Mouse (Mus musculus) thymus, adult 2 months (tissue): Measurements from ENCODE around the gene Ddx41. TPM values are rescaled to one million over a fixed set of nuclear protein-coding genes. Genes with fewer than 3 reads are reported as not detected.

ENCODE experiments used
- DNase-seq: peaks from one replicate; pipeline ENCODE4 v3.0.0; 2021
- H3K27ac ChIP-seq: fragments of 200-500 bp; 2 replicates; pipeline ENCODE4 v1.5.1; 2012; ENCODE audit warnings: low read length, control low read depth; ENCODE audit not compliant: control insufficient read depth, insufficient read depth
- H3K27me3 ChIP-seq: fragments of 200-500 bp; 2 replicates; pipeline ENCODE4 v1.6.1; 2012; ENCODE audit warnings: mild to moderate bottlenecking, low read length, moderate library complexity, mixed read lengths; ENCODE audit not compliant: control insufficient read depth, insufficient read depth
- H3K36me3 ChIP-seq: fragments of 200-500 bp; 2 replicates; pipeline ENCODE4 v1.6.1; 2012; ENCODE audit warnings: mild to moderate bottlenecking, low read length, moderate library complexity; ENCODE audit not compliant: control insufficient read depth, insufficient read depth
- H3K4me1 ChIP-seq: fragments of 200-500 bp; replicated peaks from 2 replicates; pipeline ENCODE4 v1.6.1; 2012; ENCODE audit warnings: low read length; ENCODE audit not compliant: control insufficient read depth, insufficient read depth
- H3K4me3 ChIP-seq: fragments of 200-500 bp; 2 replicates; pipeline ENCODE4 v1.5.1; 2012; ENCODE audit warnings: mild to moderate bottlenecking, low read length, control low read depth, moderate library complexity; ENCODE audit not compliant: control insufficient read depth, insufficient read depth
- CTCF ChIP-seq: fragments of 200-500 bp; IDR thresholded peaks from 2 replicates; pipeline ENCODE4 v1.5.1; 2012; ENCODE audit warnings: mild to moderate bottlenecking, control low read depth, low read length, moderate library complexity, borderline replicate concordance; ENCODE audit not compliant: control insufficient read depth, poor library complexity, insufficient read depth; ENCODE audit errors: extremely low read depth
- POLR2A ChIP-seq: fragments of 200-500 bp; IDR thresholded peaks from 2 replicates; pipeline ENCODE4 v1.6.1; 2012; ENCODE audit warnings: mild to moderate bottlenecking, low read length, control low read depth, moderate library complexity; ENCODE audit not compliant: control insufficient read depth, poor library complexity, insufficient read depth; ENCODE audit errors: extremely low read depth
- WGBS: fragments of 180-500 bp; shearing (Covaris S2); methylation state at CpG from one replicate; pipeline ENCODE4 v1.1.7; 2018; 5-methylcytosine and 5-hydroxymethylcytosine counted together
- polyA plus RNA-seq: library from polyadenylated mRNA; depleted of rRNA; stranded (reverse); fragments of >200 nt; gene quantifications from 2 replicates; pipeline ENCODE4 v1.2.3, GENCODE M21; 2012

The Ddx41 gene
- polyA plus RNA-seq, 1 experiment: 100.0 TPM

GRCm38 (mm10) chr13:55502405-55502804 is 34.1 kb downstream of the Ddx41 start:
- Histone ChIP-seq H3K4me3 (no peak overlapping the region), H3K27me3 (no peaks in the 10 kb centered on the region), H3K27ac (no peak overlapping the region), H3K36me3 (no peaks in the 10 kb centered on the region), H3K4me1 (peaks cover 10% of the 10 kb centered on the region)
- no peak for TF ChIP-seq POLR2A
- TF ChIP-seq CTCF: no peak
- WGBS: 42% methylated on average over 8 of the region's 8 CpGs
- DNase-seq: no peak

DNA sequence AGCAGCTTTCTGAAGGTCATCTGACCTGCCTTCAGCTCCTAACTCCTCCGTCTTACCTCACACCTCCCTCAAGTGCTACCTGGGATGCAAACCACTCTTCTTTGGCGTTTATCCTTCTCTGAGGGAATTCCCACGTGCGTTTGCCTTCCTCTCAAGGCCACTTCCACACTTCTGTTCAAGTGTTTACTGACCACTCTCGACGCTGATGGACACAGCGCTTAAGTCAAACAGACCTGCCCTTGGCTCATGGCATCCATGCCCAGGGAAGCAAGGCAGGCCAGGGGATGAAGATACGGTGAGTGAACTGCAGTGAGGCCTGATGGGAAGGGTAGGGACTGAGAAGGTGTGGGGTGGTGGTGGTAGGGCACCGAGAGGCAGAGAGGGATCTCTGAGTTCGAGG is 35.9 kb downstream of the Ddx41 start:
- Histone ChIP-seq H3K4me3 (no peak overlapping the region), H3K27me3 (no peaks in the 10 kb centered on the region), H3K27ac (no peak overlapping the region), H3K4me1 (peaks cover 11% of the 10 kb centered on the region), H3K36me3 (no peaks in the 10 kb centered on the region)
- no peak for TF ChIP-seq POLR2A
- no peak for TF ChIP-seq CTCF
- no peak for DNase-seq
- WGBS: 94% methylated on average over 10 of the region's 10 CpGs

DNA sequence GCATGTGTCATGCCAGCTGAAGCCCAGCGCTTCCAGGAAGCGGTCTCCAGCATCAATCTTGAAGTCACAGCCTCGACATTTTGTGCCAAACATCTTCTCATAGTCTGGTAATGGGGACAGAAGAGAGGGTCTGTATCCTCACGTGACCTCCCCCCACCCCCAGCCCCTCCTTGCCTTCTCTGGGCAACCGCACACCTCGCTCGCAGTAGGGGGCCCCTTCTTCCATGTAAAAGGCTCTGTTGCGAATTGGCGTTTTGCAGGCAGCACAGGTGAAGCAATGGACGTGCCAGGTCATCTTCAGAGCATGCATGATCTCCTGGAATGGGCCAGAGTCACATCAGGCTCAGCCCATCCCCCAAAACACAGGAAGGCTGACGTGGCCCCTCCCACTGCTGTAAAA is 37.6 kb downstream of the Ddx41 start:
- WGBS: 90% methylated on average over 11 of the region's 11 CpGs
- Histone ChIP-seq H3K27me3 (no peaks in the 10 kb centered on the region), H3K4me1 (peaks cover 17% of the 10 kb centered on the region), H3K36me3 (no peaks in the 10 kb centered on the region), H3K4me3 (no peak overlapping the region), H3K27ac (no peak overlapping the region)
- DNase-seq: no peak
- TF ChIP-seq POLR2A (no peak), CTCF (no peak)

DNA sequence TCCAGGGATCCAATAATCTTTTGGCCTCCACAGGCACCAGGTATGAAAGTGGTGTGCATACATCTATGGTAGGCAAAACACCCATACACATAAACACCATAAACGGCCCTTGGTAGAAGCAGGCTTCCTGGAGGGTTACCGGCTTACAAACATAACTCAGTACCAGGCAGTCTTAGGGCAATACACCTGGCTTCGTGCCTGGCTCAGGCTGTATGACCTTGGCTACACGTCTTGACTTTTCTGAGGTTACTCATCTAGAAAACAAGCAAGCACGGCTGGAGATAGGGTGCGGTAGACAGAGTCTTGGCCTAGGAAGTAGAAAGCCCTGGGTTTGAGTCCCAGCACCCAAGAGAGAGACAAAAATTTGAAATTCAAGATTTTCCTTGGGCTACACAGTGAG is 39.8 kb downstream of the Ddx41 start:
- DNase-seq: no peak
- H3K27ac ChIP-seq: no peak overlapping the region
- peaks cover 10% of the 10 kb centered on the region; the same call in 1 of the 2 replicates for H3K4me1 ChIP-seq
- H3K27me3 ChIP-seq: no peaks in the 10 kb centered on the region; the same call in 1 of the 2 replicates
- no peak overlapping the region for H3K4me3 ChIP-seq
- 95% methylated on average over 6 of the region's 6 CpGs for WGBS
- no peaks in the 10 kb centered on the region for H3K36me3 ChIP-seq
- TF ChIP-seq CTCF (no peak), POLR2A (no peak)

DNA sequence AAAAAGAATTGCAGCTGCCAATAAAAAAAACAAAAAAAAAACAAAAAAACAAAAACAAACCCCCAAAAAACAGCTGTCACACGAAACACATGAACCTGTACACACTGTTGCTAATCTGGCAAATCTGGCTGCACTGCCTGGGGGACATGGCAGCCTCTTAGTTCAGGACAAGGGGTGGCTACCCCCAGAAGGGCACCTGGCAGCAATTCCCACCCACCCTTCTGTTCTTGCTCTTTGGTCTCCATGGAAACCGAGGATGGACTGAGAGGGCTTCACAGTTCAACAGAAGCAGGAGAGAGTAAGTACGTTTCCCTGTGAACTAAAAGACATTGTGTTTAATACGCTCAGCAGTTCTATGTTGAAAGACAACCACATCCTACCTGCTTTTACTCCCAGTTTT is 40.8 kb downstream of the Ddx41 start:
- H3K4me3 ChIP-seq: no peak overlapping the region
- no peak overlapping the region for H3K27ac ChIP-seq
- H3K4me1 ChIP-seq: peaks cover 10% of the 10 kb centered on the region; the same call in 1 of the 2 replicates
- TF ChIP-seq CTCF (no peak), POLR2A (no peak)
- no peaks in the 10 kb centered on the region; the same call in 1 of the 2 replicates for H3K27me3 ChIP-seq
- DNase-seq: no peak
- 85% methylated on average over 4 of the region's 4 CpGs for WGBS
- H3K36me3 ChIP-seq: no peaks in the 10 kb centered on the region

- H3K27ac ChIP-seq: no peak overlapping the region
- TF ChIP-seq CTCF: no peak
- no peak for TF ChIP-seq POLR2A
- H3K4me1 ChIP-seq: peaks cover 10% of the 10 kb centered on the region; the same call in 1 of the 2 replicates
- H3K36me3 ChIP-seq: no peaks in the 10 kb centered on the region
- DNase-seq: no peak
- whole genome bisulfite sequencing: 26% methylated on average over 18 of the region's 18 CpGs
- no peak overlapping the region for H3K4me3 ChIP-seq
- no peaks in the 10 kb centered on the region; the same call in 1 of the 2 replicates for H3K27me3 ChIP-seq
Observed at GRCm38 (mm10) chr13:55494883-55495621, 41.4 kb downstream of the Ddx41 start.

GRCm38 (mm10) chr13:55494257-55494656 is 42.2 kb downstream of the Ddx41 start:
- H3K27me3 ChIP-seq: no peaks in the 10 kb centered on the region; the same call in 1 of the 2 replicates
- 55% methylated on average over 2 of the region's 2 CpGs for WGBS

More at GRCm38 (mm10) chr13:55494257-55494656, 42.2 kb downstream of the Ddx41 start:
- no peak for DNase-seq
- no peaks in the 10 kb centered on the region for H3K36me3 ChIP-seq
- TF ChIP-seq CTCF (no peak), POLR2A (no peak)
- H3K4me3 ChIP-seq: no peak overlapping the region
- H3K27ac ChIP-seq: no peak overlapping the region
- peaks cover 10% of the 10 kb centered on the region; the same call in 1 of the 2 replicates for H3K4me1 ChIP-seq
